Mouse (Mus musculus): ENCODE data around the gene Pdia3. TPM values are rescaled to one million over a fixed set of nuclear protein-coding genes. Genes with fewer than 3 reads are reported as not detected.
"Not testable (repeated sequence)": the region's sequence is repeated elsewhere in the genome, so short reads cannot be mapped to it uniquely, and the experiment has no call there.

Pdia3 gene
- 100 to 1,000 TPM; 121 to 152 TPM for total RNA-seq (2021)

DNA sequence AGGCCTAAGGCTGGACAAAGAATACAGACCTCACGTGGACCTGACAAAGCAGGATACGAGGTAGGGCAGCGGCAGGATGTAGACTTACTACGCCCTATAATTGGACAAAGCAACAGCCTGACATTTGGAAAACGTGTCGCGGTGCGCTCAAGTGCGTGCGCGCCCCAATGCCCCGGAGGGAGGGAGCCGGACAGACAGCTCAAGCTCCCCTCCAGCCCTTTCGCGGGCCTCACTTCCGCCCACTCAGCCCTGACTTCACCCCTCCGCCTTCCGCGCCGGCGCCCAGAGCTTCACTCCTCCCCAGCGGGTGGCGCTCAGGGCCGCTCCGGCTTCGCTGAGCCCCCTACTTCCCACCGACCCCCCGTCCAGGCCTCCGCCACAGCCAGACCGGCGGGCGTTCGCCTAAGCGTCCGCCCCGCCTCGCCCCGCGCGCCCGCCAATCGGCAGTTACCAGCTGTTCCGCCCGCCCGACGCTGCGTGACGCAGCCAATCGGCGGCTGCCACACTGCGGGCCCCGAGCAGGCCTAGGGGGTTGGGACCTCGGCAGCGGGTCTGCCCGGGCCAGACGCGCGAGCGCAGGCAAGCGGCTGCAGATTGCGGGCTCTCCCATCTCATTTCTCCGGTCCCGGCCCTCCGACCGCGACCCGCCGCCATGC is at the start of gene Pdia3, which contains the start of gene Catsper2:
Gene Pdia3, plus strand, starts transcription at position 389 of the 656 bp plus-strand sequence.
Gene Catsper2, minus strand, starts transcription at position 406 of the 656 bp plus-strand sequence.
- intact Hi-C loops (cut with DNase I), result loop anchor here (5.0 kb wide), 1 partner anchor 34 kb away; the partner anchor contains the start of gene Serf2
- DNase-seq, result peak; percentile 95 to 98

- DNase-seq, result no peak
- intact Hi-C loops (cut with DNase I), result no loop called here
These were observed 44.7 kb upstream of the Pdia3 start for GRCm38 (mm10) chr2:121368831-121369230.

DNA sequence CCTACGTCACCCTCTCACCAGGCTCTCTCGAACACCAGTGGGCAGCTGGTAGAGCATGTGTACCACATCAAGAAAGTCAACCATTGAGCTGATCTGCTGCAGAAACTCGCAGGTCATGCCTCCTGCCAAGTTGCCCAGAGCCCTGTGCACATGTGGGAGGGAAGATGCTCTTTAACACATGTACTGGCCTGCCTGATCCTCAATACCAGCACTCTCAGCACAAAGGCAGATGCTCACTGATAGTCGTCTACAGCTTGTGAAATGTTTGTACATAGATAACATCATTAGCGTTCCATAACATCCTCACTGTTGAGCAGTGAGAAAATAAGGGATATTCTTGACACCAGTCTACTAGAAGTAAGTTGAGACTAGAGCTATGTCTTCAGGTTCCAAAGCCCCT is 42.7 kb upstream of the Pdia3 start:
- intact Hi-C loops (cut with DNase I), result no loop called here

GRCm38 (mm10) chr2:121372266-121372665 is 41.3 kb upstream of the Pdia3 start:
- intact Hi-C loops (cut with DNase I), result no loop called here
- no peak for DNase-seq

More for the DNA sequence above, 42.7 kb upstream of the Pdia3 start:
- DNase-seq, result no peak

GRCm38 (mm10) chr2:121374766-121375165 is 38.8 kb upstream of the Pdia3 start:
- intact Hi-C loops (cut with DNase I), result no loop called here
- no peak for DNase-seq

DNA sequence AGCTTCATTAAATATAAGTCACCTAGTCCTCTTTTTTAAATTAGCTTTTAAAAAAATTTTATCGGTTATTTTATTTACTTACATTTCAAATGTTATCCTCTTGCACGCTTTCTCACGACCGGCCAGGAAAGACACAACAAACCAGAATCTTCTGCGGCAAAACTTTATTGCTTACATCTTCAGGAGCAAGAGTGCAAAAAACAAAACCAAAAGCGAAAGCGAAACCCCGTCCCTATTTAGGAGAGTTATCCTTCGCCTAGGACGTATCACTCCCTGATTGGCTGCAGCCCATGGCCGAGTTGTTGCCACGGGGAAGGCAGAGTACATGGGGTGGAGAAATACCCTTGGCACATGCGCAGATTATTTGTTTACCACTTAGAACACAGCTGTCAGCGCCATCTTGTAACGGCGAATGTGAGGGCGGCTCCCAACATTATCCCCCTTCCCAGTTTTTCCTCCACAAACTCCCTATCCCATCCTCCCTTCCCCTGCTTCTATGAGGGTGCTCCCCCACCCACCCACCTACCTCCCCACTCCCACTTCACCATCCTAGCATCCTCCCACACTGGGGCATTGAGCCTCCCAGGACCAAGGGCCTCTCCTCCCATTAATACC is 26.5 kb upstream of the Pdia3 start, which contains the start of gene Strc:
Gene Strc, minus strand, starts transcription at position 208 of the 615 bp plus-strand sequence.
- DNase-seq; intact Hi-C loops (cut with DNase I): not testable (repeated sequence)

DNA sequence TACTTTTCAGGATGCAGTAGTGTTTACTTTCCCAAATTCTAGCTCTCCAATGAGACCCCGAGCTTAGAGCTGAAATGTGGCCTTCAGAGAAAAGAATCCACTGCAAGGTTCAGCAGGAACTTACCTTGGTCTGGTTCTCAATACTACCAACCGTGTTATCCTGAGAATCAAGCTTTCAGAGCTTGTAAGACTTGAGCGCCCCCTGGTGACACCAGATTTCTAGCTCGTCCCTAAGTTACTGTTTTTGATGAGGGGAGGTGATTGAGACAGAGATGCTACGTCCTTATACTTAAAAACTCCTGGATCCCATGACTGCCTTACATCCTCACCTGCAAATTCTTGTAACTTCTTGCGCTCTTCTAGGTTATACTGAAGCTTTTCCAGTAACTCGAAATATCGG is 17.0 kb upstream of the Pdia3 start:
- DNase-seq, result peak; percentile 72 to 86
- intact Hi-C loops (cut with DNase I), result no loop called here

DNA sequence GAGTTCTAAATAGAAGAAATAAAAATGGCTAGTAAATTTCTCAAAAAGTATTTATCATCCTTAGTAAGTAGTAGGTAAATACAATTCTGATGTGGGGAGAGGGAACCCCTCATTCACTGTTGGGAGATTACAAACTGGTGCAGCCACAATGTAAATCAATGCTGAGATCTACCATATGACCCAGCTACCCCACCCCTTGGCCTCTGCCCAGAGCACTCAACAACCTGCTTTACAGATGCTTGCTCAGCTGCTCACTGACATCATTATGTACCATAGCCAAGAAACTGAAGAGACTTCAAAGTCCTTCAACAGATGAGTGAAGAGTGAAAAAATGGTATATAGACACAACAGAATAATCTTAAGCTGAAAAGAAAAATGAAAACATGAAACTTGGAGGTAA is 10.3 kb upstream of the Pdia3 start:
- DNase-seq, result no peak
- intact Hi-C loops (cut with DNase I), result no loop called here

DNA sequence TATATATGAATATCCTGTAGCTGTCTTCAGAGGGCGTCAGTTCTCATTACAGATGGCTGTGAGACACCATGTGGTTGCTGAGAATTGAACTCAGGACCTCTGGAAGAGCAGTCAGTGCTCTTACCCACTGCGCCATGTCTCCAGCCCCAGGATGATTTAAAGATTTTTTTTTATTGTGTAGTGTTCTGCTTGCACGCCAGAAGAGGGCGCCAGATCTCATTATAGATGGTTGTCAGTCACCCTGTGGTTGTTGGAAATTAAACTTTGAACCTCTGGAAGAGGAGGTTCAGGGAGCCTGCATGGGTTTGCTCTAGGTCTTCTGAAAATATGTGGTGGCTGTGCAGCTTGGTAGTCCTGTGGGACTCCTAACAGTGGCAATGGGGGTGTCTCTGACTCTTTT is 5.4 kb upstream of the Pdia3 start:
- intact Hi-C loops (cut with DNase I), result no loop called here
- peak; percentile 33 to 48 for DNase-seq

DNA sequence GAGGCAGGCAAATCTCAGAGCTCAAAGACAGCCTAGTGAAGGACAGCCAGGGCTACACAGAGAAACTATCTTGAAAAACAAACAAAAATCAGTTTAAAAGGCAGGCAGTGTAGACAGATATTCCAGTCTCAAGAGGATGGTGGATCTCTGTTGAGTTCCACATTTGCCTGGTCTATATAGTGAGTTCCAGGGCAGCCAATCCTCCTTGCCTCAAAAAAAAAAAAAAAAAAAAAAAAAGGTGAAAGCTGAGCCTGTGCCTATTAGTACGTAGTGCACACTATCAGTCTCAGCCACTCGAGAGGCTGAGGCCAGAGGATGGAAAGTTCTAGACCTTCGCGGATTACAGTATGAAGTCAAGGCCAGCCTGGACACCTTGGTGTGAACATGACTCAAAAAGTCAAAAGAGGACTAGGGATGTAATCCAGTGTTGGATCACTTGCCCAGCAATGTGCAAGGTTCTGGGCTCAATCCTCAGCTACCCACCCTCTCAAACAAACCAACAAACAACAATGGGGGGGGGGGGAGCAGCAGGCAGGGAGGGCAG is 660 bp upstream of the Pdia3 start:
- intact Hi-C loops (cut with DNase I), result loop anchor here (5.0 kb wide), 1 partner anchor 34 kb away; the partner anchor contains the start of gene Serf2

DNA sequence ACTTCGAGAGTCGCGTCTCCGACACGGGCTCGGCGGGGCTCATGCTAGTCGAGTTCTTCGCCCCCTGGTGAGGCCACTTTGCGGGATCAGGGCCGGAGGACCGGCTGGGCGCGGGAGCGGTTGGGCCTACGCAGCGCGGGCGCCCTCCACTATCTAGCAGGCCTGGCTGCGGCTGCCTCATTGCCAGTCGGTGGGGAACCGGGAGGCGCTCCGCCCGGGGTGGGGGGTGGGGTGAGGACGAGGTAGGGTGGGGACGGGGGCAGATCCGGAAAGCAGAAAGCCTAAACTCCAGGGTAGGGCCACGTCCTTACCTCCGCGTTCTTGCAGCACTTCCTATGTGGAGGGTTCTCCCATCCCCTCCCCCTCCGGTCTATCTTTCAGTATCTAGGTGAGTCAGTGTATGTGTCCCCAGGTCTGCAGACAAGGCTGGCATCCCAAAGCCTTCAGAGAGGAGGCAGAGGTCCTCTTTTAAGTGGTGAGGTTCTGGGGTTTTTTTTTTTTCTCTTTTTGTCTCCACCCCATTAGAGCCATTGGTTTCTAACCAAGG is 637 bp downstream of the Pdia3 start:
- intact Hi-C loops (cut with DNase I), result loop anchor here (5.0 kb wide), 1 partner anchor 33 kb away; the partner anchor contains the start of gene Serf2
- no peak for DNase-seq

More for the DNA sequence above, 660 bp upstream of the Pdia3 start:
- no peak for DNase-seq

DNA sequence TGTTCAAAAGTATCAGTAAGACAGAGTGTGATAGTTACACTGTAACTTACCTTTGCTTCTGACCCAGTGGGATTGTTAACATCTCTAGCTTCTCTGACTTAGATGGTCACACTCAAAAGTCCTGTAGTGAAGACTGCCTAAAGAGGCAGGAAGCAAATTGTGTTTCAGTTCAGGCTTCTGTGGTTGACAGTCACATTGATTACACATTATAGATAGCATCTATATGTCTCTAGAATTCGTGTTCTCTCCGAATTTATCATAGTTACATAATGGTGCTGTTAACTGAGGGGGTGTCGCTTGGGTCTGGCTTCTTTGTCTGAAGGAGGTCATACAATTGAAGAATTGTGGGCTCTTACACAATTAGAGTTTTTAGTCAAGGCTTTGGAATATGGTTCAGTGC is 1.5 kb downstream of the Pdia3 start:
- no peak for DNase-seq
- intact Hi-C loops (cut with DNase I), result no loop called here

DNA sequence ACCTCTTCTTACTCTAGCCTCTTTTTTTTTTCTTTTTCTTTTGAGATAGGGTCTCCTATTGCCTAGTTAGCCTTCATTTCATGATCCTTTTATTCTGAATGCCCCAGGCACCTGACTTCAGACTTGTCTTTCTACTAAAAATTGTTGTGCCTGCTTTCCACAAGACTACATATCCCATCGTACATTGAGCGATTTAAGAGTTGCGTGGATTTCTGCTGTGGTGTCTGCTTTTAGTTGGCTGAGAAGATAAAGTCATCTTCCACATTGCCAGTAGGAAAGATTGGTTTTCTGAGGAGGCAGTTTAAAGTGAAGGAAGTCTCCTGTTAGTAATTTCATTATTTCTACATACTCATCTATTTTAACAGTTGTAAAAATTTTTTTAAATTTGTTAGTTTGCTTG is 2.0 kb downstream of the Pdia3 start:
- no peak for DNase-seq
- intact Hi-C loops (cut with DNase I), result no loop called here

DNA sequence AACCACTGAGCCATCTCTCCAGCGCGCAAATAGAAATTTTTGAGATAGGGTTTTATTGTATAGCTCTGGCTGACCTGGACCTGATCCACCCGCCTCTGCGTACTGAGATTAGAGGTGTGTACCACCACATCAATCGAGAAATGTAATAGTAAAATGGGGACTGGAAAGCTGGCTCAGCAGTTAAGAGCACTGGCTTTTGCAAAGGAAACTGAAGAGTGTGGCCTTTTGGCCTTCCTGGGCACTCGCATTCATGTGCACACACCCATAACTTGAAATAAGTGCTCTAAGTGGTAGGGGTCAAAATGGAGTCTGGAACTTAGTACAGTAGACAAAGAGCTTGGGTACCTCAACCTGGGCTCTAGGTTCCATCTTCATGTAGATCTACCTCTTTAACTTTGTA is 2.8 kb downstream of the Pdia3 start:
- DNase-seq, result no peak
- intact Hi-C loops (cut with DNase I), result no loop called here

DNA sequence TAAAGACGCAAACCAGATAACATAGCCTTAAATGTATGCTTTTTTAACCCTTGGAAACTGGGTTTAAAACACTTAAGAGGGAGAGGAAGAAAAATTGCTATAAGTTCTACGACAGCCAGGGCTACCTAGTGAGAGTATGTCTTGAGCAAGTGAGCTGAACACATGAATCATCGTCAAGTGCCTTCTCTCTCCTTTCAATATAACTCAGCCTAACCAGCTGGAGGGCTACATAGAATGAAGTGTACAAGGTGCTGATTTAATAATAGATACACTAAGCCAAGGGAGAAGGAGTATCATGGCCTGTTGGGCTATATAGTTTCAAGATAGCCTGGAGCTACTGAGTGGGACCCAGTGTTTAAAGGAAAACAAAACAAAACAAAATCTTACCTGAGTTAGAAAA is 4.9 kb downstream of the Pdia3 start:
- intact Hi-C loops (cut with DNase I), result no loop called here
- DNase-seq, result no peak

DNA sequence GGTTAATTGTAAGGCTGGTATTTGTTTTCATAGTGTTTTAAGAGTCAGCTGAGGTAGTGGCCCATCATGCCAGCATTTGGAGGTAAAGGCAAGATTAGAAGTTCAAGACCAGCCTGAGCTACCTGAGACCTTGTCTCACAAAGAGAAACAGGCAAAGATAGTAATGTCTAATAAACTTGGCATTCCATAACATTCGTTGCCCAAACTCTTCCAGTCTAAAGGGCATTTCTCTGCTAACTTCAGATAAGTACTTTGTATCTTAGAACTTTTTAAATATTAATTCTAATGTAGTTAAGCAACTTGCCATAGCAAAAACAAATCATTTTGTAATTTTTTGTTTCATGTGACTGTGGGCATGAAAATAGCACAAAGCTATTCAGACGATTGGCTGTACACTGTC is 9.6 kb downstream of the Pdia3 start:
- DNase-seq, result no peak
- intact Hi-C loops (cut with DNase I), result no loop called here

DNA sequence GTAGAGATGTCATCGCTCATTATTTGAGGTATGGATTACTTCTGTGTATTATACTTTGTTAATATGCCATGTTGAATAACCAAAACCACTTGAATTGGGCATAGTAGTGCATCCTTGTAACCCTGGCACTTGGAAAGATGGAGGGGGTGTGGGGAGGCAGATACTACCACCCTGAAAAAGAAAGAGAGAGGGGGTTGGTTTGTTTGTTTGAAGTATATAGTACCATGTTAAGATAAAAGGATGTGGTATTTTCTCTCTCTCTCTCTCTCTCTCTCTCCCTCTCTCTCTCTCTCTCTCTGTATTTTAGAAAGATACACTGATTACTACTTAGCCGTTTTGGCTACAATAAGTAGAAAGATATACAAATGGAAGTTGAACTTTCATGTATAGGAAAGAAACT is 12.3 kb downstream of the Pdia3 start:
- no peak for DNase-seq
- intact Hi-C loops (cut with DNase I), result no loop called here

DNA sequence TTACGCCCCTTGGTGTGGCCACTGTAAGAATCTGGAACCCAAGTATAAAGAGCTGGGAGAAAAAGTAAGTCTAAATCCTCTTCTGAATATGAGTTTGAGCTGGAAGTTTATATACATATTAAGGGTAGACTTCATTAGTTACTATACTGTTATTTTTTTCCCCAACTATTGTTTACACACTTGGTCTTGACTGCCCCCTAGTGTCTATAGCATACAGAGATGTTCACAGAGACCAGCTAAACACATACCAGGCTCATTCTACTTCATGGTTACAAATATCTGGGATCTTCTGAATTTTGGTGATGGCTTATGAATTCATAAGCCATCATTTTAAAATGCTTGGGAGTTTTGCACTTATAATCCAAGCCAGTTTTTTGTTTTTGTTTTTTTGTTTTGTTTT is 21.3 kb downstream of the Pdia3 start:
- intact Hi-C loops (cut with DNase I), result no loop called here
- no peak for DNase-seq

DNA sequence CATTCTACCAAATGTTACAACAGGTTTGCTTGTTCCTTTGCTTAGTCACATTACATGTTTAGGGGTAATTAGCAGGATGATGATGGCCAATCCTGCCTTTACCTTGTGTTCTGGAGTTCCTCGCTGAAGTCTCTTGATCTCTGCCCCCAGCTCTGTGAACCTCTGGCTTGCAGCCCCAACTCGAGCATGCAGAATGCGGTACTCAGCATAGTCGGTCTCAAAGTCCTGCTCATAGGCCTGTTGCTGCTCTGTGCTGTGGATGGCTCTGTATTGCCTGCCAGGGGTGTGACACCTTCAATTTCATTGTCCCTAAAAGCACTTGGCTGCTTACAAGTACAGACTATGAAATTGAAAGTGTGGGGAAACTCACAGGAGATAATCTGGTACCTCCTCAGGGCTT is 26.2 kb downstream of the Pdia3 start:
- no peak for DNase-seq
- intact Hi-C loops (cut with DNase I), result no loop called here

GRCm38 (mm10) chr2:121440834-121441605 is 27.4 kb downstream of the Pdia3 start:
- intact Hi-C loops (cut with DNase I), result no loop called here
- DNase-seq, result no peak

- DNase-seq, result no peak
- intact Hi-C loops (cut with DNase I), result no loop called here
These were observed 28.2 kb downstream of the Pdia3 start for GRCm38 (mm10) chr2:121441800-121442199.

Measured in heart, postnatal 36 days (tissue).